Mouse (Mus musculus) MN1 (cell line): Measurements from ENCODE around the gene Tstd1.
A peak's percentile ranks its signal among the peaks of the same experiment; 100 is the strongest.

ENCODE experiments used
- DNase-seq: peaks from one replicate; pipeline ENCODE4 v3.0.0-alpha.2; 2016; ENCODE audit warnings: low spot score

Tstd1 gene

DNA sequence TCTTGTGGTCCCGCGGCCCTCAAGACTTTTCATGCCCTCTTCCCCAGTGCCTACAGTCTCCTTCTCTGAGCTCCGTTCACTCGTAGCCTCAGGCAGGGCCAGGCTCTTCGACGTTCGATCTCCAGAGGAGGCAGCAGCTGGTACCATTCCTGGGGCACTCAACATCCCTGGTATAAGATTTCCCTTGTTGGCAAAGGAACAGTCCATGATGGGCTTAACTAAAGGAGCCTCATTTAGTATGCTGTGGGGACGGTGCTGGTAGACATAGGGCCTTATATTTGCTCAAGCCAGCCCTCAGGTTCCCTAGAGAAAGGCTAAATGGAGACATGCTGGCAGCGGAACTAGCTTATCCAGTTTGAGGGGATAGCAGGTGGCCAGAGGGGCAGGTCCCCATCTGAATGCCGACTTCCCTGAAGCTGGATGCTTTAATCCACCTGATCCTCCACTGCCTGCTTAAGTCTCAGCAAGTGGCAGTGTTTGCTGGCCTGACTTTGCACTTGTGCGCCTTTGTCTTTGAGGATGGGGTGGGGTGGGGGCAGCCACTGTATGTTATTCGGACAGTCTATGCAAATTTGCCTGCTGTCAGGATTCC is 715 bp downstream of the Tstd1 start:
- DNase-seq, result no peak

DNA sequence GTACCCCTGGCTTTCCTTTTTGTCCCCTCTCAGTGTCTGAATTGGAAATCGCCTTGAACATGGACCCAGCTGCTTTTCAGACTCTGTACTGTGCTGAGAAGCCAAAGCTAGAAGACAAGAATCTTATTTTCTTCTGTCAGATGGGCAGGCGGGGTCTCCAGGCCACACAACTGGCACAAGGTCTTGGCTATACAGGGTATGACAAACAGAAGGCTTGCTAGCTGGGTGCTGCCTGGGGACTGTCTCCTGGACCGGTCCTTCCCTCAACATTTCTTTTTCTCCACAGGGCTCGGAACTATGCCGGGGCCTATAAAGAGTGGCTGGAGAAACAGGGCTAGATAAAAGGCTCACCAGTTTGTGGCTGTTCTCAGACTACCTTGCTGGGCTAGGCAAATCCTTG is 1.2 kb downstream of the Tstd1 start:
- no peak for DNase-seq

DNA sequence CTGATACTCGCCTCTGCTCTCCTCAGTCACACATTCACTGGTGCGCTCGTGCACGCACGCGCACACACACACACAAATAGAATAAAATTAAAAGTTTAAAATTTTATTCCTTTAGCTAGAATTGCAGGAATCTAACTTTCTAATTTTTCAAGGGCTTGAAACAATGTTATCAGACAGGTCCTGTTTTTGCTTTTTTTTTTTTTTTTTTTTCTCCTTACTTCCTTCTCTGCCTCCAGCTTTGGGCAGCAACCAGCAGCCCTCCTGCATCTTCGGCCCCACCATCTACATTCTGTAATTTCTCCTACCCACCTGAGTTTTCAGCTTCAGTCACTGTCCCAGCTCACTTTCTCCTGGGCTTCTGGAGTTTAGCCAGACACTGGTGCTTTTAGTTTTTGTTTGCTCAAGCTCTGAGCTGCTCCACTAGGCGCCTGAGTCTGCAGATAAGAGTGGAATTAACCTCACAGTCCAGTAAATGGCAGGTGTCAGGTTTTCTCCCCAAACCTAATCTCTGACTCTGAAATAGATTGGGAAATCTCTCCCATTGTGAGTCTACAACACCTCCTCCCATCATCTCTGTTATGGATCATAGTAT is 3.9 kb downstream of the Tstd1 start:
- DNase-seq, result no peak

DNA sequence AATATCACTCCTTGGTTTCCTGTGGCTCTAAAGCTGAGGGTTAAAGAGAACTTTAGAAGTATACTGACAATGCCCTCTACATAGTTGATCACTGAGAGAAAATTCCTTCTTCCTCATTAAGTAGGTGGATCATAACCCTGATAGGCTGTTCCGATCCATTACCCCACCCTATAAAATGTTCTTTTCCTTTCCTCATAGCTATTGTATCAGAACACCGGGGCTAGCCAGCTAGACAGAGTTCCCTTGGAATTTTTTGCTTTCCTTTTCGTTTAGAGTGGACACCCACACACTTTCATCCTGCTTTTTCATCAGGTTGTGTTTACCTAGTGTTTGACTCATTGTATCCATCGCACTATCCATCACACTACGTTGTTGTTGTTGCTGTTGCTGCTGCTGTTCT is 6.0 kb downstream of the Tstd1 start:
- DNase-seq, result no peak

DNA sequence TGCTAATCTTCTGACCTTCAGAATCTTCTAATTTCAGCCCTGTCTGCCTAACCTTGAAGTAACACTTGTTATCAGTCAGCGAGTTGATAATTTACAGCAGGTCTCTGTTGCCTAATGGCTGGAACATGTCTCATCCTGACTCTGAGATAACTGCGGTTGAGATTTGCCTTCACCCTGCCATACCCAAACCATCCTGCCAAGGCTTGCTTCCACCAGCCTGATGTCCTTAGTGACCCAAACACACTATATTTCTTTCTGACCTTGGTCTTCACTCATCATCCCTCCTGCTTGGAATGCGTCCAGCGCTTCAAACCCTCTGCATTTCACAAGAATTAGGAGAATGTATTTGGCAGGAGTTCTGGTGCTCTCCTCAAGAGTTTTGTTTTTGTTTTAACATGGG is 6.5 kb downstream of the Tstd1 start:
- DNase-seq, result no peak

DNA sequence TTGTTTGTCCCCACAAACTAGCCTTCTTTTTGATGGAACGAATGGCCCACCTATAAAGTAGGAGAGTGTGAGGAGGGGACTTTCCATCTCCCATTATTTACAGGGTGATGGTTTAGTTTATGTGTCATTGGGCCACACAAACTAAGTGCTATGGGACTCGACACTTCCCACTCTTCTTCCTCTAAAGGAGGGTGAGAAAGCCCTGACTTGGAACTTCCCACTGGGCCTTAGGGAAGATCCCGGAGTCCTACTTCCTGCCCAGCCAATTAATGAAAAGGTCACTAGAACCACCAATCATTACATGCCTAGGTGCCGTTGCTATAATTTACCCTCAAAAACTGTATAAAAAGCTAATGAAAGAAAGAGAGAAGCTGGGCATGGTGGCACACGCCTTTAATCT is 13.5 kb downstream of the Tstd1 start:
- DNase-seq, result no peak

DNA sequence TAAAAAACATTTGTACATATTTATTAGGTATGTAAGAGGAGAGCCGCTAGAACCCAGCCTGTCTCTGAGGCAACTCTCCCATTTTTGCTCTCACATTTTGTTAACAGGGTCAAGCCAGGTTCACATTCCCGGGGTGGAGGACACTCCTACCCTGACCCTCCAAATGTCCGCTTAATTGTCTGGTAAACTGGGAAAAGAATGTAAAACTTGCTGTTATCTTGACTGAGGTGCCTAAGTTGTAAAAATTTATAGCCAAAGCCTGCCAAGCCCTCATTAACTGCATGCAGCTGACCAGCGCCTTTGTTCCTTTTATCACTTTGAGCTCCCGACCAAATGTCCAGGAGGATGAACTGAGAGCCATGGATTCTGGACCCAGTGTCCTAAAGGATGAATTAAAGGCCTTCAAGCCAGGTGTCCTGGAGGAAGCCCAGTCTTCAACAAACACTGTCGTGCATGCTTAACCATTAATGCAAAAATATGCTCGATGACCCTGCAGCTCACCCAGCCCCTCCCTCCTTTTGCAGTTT is 16.7 kb downstream of the Tstd1 start:
- no peak for DNase-seq

DNA sequence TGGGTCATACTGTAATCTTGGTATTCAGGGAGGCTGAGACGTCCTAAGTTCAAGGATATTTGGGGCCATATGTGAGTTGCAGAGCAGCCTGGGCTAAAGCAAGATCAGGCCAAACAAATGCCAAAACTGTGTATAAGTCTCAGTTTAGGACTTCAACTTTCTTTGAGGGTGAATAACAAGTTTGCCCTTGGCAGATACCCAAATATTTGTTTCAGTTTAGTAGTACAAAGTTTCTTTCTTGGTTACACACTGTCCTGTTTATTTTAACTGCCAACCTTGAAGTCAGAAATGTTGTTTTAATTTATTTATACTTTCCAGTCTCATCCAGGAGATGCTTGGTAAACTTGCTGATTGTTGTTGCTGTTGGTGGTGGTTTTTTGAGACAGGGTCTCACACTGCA is 17.3 kb downstream of the Tstd1 start:
- DNase-seq, result no peak

DNA sequence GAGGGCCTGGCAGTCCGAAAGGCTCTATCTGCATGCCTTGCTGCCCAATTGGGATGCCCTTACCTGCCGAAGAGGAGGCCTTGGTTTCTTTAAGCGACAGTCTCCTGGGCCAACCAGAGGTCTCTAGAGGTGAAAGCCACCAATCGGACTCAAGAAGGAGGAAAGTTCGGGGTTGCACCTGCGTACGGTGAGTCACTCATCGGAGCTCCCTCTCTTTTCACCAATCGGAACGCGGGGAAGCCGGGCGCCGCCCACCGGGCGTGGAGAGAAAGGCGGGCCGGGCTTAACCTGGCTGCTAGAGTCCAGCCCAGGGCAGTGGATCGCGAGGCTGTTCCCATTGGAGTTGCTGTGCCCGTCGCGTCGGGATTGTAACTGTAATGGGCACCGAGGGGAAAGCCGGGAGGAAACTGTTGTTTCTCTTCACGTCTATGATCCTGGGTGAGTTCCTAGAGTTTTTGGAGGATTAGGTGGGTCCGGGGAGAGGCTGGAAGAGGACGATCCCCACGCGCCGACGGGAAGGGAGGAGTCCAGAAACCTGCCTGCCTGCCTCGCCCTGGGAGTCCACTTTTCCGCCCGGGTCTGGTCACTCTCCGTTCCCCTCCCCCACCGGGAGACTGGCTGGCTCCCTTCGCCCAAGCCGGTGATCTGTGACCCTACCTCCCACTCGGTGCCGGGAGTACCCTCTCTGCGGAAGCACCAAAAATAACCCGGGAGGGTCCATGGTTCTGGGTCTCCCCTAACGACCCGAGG is 18.8 kb downstream of the Tstd1 start, which contains the start of gene F11r:
Gene F11r, plus strand, starts transcription at position 272 of the 750 bp plus-strand sequence.
- DNase-seq, result no peak

DNA sequence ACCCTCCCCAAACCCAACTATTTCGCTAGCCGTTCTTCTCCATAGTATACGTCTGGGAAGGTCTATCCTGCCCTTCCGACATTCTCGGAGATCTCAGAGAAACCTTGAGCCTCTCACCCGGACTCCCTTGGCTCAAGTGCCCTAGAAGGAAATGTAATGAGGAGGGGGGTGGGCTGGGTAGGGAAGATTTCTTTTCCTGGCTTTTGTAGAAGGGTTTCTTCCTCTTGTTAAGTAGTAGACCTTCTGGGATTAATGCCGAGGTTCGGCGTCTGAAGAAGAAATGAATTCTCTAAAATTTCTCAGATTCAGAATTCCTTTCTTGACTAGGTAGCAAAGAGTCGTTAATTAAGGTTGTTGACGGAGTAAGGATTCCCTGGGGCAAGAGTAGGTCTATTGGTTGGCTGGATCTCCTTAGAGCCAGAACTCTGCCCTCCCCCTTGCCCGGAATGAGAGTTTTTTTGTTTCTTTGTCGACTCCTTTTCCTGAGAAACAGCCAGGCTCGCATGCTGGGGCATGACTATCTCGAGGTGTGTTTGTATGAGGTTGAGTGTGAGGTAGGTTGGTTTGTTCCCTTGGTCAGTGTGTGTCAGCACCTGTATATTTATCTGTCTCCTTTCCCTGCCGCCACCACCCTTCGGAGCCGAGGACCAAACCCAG is 19.5 kb downstream of the Tstd1 start:
- no peak for DNase-seq

DNA sequence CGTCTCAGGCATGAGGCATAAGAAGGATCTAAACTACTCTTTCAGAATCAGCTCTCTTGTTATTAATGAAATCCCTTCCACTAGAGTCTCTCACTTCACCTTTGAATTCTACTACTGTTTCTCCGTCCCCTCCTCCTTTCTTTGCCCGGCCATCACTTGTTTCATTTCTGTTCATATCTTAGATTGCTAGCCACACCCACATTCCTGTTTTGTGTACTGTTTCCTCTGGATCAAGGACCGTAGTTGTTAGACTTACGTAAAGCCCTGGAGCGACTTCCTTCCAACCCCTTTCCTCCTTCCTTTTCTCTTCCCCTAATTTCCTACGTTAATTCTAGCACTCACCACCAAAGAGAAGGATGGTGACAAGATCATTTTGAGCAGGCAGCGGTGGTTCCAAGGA is 20.4 kb downstream of the Tstd1 start:
- no peak for DNase-seq

DNA sequence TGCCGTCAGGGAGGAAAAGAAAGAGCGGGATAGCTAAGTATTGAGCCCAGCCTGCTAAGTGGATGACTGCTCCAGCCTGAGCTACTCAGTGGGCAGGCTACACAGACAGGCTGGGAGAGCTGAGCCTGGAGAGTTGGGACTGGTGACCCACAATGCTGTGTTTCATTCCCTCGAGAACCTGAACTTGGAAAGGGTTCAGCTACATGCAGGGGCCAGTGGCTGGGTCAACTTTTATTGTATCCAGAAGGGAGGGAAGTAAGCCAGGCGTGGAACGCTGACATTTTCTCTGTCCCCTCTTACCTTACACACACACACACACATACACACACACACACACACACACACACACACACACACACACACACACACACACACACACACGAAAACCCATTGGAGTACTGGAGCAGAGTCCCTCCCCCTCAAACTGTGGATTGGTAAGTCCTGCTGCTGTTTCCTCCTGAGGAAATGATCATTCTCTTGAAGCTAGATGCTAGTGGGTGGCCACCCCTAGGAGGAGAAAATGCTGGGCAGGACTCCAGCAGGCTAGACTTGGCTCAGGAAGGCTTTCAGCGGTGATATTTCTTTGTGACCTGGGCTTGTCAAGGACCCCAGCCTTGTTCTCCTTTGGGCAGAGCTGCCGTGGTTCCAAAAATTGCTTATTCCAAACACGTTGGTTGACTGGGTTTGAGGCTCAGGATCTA is 21.5 kb downstream of the Tstd1 start:
- DNase-seq, result no peak

DNA sequence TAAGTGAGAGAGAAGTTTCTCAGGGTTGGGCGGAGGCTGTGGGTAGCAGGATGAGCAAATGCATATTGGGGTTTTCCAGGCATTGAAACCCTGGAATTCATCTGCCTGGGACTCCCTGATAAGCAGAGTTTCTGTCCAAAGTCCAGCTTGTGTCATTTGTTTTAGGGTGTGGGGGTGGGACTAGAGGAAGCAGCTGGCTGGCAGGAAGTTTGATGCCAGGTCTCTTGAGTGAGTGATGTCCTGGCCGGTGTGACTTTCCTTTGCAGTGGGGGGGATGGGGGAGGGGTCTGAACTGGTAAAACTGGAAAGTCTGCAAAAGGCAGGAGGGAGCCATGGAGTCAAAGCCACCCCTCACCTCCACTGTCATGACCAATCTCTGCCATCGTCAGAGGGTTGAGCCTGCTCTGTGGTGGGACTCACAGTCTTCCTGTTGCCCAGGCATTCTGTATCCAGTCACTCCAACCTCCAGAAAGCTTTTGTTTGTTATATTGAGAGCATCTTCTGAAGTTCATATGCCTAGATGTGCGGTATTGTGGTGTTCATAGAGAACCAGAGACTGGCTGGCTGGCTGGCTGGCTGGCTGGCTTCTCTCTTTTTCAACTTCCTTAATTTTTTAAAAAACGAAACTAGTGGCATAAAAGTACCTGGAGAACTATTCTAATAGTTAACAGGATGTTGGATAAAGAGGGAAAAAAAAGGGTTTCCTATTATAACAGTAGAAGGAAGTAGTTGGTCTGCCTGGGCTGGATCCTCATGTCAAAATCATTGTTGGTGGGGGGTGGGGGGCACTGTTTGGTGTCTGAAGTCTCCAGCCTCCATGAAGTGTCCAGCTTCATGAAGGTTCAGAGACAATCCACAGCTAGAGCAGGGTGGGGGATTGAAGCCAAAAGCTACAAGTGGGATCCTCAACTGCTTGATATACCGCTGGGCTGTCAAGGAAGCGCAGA is 23.1 kb downstream of the Tstd1 start:
- DNase-seq, result no peak

DNA sequence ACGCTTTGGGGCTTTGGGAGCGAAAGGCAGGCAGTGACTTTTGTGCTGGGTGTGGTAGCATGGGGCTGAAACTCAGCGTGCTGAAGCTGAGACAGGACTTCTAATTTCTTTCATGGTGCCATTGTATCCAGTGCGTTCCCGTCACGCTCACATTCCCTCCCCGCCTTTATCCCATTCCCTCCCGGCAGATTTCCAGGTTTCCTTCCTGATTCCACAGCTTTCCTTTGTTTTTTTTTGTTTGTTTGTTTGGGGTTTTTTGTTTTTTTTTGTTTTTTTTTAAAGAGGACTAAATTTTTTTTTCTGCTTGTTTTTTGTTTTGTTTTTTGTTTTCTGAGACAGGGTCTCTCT is 23.7 kb downstream of the Tstd1 start:
- DNase-seq, result no peak

DNA sequence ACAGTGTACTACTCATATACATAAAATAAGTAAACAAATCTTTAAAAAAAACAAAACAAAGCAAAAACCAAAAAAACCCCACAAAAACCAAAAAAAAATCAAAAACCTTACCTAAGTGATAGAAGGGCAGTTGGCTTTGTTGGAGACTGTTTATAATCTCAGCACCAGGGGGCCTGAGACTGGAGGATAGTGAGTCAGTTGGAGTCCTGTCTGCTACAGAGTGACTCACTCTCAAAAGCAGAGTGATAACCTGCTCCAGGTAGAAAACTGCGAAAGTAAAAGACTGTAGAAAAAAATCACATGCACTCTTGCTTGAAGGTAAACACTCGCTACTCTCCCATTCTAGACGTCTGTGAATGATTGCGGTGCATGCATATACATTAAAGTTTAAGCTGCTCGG is 26.4 kb downstream of the Tstd1 start:
- DNase-seq, result no peak

DNA sequence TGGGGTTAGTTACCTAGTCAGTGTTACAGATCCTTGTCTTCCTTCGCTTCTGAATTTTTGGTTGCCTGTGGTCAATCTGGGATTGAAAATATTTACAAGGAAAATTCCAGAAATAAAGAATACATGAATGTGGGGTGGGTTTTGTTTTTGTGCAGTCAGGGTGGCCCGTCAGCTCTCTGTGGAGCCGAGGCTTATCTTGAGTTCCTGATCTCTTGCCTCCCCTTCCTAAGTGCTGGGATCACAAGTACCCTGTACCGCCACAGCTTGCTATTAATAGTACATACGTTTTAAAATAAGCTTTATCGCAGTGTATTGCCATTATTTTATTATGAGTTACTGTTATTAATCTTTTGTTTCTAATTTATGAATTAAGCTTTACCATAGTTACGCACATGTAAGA is 28.2 kb downstream of the Tstd1 start:
- DNase-seq, result no peak

DNA sequence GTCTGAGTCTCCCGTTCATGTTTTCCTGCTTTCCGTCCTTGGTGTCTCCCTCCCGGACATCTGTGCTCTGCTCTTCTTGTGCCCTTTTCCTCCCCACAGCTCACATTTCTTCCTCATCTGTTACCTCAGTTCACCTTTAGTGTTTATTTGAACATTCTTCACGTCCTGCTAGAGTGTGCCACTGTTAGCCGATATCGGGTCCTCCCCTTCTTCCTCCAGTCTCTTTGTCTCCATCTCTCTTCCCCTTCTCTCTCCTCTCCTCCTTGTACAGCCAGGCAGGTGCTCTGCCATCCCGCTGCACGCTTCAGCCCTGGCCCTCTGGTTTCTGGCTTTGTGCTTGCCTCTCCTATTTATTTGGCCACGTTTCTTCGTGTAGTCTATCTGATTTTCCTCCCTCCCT is 29.0 kb downstream of the Tstd1 start:
- no peak for DNase-seq

DNA sequence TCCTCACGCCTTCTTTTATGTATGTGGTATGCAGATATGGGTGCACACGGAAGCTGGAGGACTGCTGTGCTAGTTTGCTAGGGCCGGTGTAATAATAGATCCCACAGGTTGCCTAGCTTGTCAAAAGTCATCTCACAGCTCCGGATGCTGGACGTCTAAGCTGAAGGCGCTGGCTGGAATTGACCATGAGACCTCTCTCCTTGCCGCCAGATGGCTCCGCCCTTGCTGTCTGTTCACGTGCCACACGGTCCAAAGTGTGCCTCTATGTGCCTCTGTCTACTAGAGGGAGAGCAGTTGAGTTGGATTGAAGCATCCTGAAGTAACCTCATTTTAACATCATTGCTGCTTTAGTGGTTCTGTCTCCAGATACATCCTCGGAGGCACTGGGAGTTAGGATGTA is 31.4 kb downstream of the Tstd1 start:
- DNase-seq, result peak; percentile 24

DNA sequence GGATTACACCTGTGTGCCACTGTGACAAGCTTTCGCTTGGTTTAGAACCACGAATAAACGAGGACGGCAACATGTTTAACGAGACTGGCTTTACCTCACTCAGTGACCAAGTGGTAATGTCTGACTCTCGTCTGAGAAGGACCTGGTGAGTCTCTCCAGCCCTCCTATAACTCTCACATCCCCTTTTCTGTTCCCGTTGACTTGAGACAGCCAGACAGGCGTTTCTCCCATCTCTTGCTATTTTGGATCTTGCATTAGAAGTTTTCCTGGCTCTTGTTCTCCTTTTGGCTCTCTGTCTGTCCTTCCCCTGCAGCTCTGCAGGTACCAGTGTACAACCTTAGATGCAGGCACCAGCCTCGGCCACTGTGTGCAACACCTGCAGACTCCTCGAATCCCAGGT is 32.3 kb downstream of the Tstd1 start:
- no peak for DNase-seq

DNA sequence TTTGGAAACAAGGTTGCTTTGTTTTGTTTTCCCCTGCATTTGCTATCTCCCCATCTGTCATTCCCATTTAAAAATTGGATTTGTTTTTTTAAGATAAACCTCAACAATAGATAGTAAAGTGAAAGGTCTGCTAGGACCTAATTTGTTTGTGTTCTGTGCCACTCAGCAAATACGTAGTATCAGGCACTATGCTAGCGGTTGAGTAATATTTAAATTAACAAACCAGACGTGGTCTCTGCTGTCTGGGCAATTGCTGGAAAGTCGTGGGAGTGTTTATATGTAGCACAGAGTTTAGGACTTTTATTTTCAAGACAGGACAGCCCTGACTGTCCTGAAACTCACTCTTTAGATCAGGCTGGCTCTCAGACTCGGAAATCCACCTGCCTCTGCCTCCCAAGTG is 33.9 kb downstream of the Tstd1 start:
- no peak for DNase-seq

DNA sequence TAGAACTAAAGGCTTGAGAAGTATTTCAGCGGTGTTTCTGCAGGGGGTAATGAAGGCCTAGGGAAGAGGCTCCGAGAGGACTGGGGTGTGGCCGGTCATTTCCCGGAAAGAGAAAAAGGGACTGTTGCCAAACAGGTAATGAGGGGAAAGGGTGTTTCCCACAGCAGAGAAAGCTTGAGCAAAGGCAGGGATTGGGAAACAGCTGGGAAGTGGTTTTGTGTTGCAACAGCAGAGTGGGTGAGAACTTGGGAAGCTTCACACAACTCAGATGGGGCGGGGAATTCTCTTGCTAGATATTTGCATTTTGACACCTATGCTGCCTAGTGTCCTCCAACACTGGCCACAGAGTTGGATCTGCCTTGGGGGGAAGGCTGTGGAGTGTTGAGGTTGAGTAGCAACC is 34.3 kb downstream of the Tstd1 start:
- DNase-seq, result no peak
